Mouse (Mus musculus) mature B cell (primary cell): ENCODE results near the gene Sept9.
"Not testable (repeated sequence)": the region's sequence is repeated elsewhere in the genome, so short reads cannot be mapped to it uniquely, and the experiment has no call there.

Experiments
- in situ Hi-C: fragments of 300-500 bp; cut with MboI; formaldehyde crosslinking; loops from 2 replicates; pipeline ENCODE4 v1.14.3; 2019

The Sept9 gene

DNA sequence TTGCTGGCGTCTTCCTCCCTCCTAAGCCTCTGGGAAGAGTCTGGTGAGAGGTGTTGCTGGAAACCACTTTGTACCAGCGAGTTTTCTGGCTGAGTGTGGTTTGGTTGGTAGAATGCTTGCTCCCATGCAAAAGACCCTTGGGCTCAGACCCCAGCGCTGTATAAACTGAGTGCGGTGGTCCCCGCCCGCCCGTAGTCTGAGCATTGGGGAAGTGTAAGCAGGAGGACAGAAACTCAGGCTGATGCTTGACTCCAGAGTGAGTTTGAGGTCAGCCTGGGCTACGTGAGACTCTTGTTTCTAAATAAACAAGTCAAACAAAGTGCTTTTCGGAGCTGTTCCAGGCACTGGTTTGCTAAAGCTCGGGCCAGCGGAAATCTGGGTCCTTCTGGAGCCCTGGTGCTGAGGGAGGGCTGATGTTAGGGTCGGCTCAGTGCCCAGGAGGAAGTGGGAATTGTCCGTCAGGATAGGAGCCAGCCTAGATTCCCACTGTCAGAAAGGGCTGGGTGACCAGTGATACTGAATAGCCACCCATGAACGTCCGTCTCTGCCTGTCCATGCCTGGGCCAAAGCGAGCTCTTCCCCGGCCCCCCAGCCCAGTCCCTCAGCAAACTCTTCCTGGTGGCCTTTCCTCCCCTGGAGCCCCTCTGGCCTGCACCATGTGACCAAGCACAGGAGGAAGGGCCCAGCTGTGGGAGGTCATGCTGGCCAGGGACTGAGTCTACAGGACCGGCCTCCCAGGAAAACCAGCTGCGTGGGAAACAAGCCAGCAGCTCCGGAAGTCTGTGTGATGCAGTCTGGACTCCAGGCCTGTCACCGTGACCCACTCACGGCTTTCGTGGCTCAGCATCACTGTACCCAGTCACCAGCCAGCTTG is 112.8 kb downstream of the Sept9 start:
- in situ Hi-C loops, result no loop called here

DNA sequence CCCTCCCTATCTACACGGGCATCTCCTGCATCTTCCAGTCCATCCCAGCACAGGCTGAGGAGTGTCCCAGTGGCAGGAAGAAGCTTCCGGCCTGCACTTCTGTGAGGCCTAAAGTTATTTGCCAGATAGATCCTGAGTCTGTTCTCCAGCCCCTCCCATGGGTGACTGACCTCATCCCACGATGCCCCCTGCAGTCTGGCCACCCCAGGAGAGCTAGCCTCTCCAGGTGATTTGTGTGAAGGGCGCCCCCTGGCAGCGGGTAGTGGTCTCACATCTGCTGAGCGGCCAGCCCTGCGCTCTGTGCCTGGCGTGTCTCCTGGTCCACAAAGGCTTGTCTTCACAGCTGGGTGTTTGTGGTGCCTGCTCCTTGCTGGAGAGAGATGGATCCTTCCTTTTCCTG is 113.5 kb downstream of the Sept9 start:
- in situ Hi-C loops, result no loop called here

DNA sequence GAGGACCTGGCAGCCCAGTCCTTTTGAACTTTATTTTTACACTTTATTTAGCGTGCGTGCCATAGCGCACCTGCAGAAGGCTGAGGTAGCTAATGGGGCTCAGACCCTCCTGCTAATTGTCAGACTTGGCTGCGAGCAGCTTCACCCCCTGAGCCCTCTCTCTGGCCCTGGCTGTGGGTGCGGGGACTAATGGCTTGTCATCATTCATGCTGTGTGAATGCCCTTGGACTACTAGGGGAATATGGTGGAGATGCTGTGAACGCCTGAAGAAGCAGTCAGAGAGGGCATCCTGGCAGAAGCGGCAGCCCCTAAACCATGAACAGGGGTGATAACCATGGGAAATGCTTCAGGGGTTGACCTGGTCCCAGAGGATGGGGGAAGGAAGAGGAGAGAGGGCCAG is 114.0 kb downstream of the Sept9 start:
- in situ Hi-C loops, result no loop called here

- in situ Hi-C loops, result no loop called here
Observed at GRCm38 (mm10) chr11:117314026-117314425, 114.6 kb downstream of the Sept9 start.

- in situ Hi-C loops, result no loop called here
Observed at GRCm38 (mm10) chr11:117314520-117314919, 115.1 kb downstream of the Sept9 start.

GRCm38 (mm10) chr11:117315309-117315708 is 115.8 kb downstream of the Sept9 start:
- in situ Hi-C loops, result no loop called here

DNA sequence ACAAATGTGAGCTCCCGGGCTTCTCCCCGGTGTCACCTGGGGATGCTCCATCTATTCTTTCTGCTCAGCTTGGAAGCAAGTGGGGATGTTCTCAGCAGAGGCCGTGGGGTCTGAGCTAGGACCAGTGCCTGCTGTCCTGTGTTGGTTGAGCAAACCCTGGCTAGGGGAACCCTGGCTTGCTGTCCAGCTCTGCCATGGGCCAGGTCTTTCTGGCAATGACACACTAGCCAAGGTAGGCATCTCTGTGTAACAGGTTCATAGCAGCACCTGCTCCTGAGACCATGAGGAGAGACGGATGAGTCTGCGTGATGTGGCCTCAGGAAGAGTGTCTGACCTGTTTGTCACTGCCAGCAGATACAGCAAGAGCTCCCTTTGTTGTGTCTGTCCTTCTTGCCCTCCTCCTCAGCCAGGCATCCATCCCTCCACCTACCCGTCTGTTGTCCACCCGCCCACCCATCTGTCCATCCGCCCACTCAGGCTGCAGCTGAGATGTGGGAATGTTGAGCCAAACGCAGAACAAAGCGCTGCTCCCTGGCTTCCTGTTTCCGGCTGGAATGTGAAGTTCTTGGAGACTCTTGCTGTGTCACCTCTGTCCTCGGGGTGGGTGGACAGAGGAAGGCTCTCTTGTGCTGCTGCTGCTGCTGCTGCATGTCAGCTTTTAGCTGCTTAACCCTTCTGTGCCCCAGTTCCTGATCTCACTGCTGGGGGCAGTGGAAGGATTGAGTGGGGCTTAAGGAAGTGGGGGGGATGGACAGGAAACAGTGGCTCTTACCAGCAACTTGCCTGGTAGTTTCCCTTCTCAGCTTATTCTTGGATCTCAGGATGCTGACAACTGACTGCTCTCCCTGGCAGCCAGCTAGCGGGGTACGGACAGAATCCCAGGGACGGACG is 117.2 kb downstream of the Sept9 start:
- in situ Hi-C loops, result no loop called here

DNA sequence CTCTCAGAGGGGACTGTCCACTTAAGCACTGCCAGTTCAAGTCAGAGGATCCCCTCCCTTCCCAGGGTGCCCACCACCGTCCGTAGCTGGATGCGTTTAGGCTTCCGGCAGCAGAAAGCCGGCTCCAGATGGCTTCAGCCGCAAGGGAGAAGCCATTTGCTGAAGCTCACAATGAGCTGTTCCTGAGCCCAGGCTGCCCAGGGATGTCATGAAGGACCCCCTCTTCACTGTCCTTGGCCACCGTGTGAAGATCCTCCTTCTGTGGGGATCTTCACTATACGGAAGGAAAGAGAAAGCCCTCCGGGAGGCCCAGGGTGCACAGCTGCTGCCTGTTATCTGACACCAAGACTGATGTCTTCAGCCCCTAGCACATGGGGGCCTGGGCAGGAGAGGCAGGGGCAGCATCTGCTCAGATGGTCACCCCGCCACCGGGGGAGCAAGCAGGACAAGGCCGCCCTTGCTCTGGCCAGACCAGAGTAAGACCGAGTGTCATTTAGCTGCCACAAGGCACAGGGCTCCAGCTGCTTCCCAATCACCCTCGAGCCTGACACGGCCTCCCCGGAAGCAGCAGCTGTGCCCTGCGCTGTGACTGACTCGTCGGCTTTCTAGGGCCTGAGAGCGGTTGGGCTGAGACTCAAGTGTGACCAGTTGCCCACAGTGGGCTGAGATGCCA is 118.1 kb downstream of the Sept9 start:
- in situ Hi-C loops, result no loop called here

DNA sequence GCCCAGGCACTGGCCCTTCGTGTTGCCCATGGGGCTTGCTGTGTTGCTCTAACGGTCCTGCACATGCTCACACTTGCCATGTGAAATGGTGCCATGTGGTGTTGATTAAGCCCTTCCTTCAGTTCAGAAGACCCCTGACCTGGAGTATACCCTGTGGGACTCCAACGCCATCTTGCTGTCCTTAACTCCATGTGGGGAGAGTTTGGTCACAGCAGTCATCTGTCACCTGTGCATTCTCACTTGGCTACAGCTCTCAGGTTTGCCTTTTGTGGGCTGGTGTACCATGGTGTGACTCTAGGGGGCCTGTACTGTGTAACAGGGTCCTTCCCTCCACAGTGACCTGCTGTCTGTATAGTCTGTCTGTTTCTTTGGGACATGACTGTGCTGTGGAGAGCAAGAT is 118.7 kb downstream of the Sept9 start:
- in situ Hi-C loops, result no loop called here

DNA sequence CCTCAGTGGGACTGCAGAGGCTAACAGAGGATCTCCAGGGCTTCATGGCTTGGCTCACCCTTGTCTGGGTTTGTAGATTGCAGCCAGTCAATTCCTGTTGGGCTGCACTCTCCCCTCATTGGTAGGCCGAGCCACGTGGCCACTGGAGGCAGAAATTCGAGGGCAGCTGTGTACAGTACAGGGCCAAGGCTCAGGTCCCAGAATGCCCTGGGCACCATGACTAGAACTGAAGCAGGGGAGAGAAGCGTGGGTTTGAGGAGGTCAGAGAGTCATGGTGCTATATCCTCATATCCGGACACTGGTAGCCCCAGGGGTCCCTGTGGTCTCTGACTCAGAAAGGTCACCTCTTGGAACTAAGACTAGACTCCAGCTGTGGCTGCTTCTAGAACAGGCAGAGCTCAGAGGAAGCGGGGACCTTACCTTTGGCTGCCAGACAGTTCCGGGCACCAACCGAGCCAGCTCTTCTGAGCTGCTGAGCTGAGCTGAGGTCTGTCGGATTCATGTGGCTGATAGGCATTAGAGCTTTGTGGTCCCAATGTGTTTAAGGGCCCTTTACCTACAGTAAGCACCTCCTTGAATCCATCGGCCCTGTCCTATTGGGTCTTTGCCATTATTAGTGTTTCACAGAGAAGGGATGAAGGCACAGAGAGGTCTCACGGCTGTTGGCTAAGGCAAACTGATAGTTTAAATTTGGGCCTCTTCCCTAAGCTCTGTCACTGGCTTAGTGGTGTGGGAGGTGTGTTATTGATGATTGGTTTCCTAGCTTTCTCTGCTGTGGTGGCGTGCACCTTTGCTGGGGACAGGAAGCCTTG is 119.5 kb downstream of the Sept9 start:
- in situ Hi-C loops, result no loop called here

DNA sequence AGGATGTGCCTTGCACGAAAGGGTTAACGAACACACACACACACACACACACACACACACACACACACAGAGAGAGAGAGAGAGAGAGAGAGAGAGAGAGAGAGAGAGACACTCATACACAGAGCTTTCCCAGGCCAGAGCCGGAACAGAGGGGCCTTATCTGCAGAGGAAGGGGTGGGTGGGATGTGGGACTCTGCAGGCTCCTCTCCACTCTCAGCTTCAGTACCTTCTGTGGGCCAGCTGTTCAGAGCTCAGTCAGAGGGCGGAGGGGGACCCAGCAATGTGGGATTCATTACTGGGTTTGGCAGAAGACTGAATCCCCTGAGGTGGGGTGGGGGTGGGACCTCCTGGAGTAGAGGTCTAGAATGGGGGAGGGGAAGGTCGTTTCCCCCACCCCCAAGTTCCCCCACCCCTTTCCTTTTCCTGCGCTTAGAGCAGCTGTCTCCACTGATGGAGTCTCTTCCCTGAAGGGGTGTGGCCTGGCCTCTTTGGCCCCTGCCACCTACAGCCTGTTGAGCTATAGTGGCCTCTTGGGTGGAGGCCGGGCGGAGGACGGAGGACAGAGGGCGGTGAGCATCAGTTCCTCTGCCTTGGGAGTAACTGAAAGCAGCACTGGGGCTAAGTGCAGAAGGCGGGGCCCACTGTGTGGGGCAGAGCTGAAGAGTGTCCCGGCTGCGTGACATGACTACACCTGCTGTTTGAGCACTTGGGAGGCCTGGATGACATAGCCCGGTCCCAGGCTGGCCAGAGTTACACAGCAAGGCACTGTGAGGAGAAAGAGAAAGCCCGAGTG is 120.3 kb downstream of the Sept9 start:
- in situ Hi-C loops, result no loop called here

GRCm38 (mm10) chr11:117320482-117320881 is 121.0 kb downstream of the Sept9 start:
- in situ Hi-C loops, result no loop called here

DNA sequence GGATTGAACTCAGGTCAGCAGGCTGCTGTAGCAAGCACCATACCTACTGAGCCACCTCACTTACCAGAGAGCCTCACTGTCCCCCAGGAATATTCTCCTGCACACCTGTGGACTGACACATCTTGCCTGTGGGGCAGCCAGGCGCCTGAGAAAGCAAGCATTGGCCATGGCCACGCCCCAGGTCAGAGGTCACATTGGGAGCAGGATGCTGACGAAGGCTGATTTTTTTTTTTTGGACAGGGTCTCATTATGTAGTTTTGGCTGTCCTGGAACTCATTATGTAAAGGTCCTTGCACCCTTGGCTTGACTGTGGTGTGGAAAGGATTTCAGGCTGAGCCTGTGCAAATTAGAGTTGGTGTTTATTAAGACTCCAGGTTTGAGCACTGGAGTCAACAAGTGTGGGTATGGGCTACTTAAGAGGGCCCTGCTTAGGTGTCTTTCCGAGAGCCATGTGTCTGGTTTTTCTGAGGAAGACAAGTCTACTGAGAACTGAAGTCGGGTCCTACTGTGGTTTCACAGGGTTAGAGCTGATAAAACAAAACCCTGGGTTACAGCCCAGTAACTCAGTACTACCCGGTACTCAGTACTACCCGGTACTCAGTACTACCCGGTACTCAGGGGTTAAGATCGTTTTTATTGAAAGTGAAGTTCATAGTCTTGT is 122.0 kb downstream of the Sept9 start:
- in situ Hi-C loops, result no loop called here

GRCm38 (mm10) chr11:117322311-117322710 is 122.8 kb downstream of the Sept9 start:
- in situ Hi-C loops, result no loop called here

DNA sequence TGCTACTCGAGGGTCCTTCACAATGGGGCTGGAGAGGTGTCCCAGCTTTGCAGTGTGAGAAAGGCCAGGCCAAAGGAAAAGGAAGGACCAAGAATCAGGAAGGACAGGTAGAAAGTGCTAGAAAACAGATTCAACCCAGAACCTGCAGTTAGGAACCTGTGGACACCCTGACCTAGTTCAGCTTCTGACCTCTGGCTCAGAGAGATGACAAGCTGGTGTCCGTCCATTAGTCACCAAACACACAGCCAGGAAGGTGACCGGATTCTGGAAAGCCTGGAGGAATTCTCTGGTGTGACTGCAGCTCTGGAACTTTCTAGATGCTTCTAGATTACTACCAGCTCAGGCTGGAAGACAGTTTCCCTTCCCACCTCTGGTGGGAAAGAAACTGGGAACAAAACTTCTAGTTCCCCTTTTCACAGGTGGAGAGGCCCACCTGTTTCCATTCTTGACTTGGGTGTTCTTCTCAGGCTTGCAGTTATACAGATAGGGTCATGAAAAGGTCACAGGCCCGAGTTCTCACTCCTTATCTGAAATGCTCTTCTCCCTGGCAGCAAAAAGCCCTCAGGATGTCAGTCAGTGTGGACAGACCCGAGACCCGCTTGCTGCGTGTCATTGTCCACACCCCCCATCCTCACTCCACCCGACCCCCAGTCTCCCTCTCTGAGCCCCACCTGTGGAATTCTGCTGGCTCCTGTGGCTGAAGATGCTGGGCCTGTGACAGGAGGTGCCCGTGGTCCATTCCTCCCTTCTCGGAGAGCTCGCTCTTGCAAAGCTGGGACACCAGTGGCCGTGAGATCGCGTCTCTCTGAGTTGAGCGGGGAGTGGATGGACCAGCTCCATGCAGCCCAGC is 123.5 kb downstream of the Sept9 start:
- in situ Hi-C loops, result no loop called here

- in situ Hi-C loops, result no loop called here
Observed at GRCm38 (mm10) chr11:117323976-117324574, 124.6 kb downstream of the Sept9 start.

- in situ Hi-C loops, result not testable (repeated sequence)
Observed at GRCm38 (mm10) chr11:117324718-117325117, 125.3 kb downstream of the Sept9 start.

DNA sequence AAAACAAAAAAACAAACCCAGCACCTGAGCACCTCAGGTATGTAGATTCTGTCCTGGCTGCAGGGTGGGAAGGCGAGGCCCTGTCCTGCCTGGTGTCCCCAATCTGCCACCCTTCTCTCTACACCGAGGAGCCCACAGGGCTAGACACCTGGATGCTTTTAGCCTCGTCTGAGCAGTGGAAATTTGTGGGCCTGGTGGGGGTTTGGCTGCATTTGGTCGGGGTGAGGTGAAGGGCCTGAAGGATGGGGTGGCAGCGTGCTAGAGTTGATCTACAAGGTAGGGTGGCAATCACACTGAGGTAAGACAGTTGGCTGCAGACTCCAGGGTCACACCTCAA is 125.6 kb downstream of the Sept9 start:
- in situ Hi-C loops, result no loop called here
